Mouse (Mus musculus) embryo, embryonic 11.5 days (tissue): ENCODE results near the gene Olfr566.

Source experiments
- DNase-seq: peaks from one replicate; pipeline ENCODE4 v3.0.0-alpha.2; 2012; ENCODE audit warnings: low read depth, low spot score

Gene Olfr566

DNA sequence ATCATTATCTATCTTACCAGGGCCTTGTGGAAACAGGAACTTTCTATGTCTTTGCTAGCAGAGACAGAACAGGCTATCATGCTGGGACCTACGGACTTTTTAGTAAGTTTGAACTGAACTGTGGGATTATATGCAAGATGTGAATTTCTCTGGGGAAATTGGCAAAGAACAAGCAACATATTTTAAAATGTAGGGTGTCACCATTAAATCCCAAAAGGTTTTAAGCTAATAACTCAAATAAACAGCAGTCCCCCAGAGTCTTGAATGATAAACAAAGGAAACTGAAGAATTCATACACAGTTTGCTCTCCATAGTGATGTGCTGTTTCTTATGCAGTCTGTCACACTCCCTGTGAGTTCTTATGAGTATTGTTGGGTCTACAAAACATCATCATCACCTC lies at the start of gene Olfr566:
TSS of gene Olfr566 (minus strand) at position 101 of the 400 bp plus-strand sequence.
- no peak for DNase-seq

DNA sequence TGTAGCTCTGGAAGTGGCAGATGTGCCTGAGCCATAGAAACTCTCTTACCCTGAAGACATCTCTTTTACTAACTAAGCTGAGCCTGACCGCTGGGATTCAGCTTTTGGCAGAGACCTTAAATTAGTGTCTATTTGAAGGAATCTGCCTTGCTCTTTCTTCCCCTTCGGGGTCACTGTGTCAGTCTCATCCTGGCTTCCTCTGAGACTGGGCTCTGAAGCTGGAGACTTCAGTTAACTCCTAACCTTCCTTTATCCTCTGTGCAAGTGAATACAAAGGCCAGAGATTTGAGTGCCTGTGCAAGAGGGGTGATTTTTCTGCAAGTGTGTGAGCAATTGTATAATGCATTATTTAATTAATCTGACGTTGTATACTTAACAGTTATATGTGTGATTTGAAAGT lies 32.2 kb upstream of the Olfr566 start, which contains the start of gene Olfr569:
TSS of gene Olfr569 (minus strand) at position 101 of the 400 bp plus-strand sequence.
- no peak for DNase-seq

DNA sequence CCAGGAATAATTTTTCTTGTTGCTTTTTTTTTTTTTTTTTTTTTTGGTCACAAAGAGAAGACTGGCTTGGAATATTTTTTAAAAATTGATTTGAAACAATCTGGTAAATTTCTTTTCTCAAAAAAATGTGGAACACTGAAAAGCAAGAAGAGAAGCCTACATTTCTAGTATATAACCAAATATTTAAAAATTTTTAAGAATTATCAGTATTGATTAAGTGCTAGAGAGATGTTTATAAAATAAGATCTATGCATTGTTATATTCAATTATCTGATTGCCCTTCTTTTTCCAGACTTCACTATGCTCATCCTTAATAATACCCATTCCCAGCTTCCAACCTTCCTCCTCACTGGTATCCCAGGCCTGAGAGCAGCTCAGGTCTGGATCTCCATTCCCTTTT lies 18.3 kb upstream of the Olfr566 start, which contains the start of gene Olfr568:
TSS of gene Olfr568 (plus strand) at position 301 of the 400 bp plus-strand sequence.
- DNase-seq = no peak

DNA sequence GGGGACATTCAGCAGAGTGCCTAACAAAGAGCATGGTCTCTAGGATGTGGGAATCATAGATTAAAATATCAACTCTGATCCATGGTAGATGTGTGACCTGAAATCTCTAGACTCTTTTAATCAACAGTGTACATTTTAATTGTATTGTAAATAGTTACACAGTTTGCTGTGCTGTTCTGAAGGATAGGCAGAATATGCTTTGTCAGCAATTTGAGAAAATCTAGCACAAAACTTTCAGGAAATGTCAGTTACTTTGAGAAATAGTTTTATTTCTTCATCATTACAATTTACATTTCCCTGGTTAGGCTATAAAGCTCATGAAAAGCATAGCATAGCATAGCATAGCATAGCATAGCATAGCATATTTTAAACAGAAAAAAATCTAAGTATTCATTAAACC lies 2.8 kb downstream of the Olfr566 start:
- no peak for DNase-seq
